Mouse (Mus musculus): ENCODE results near the gene Ren1. TPM values are rescaled to one million over a fixed set of nuclear protein-coding genes. Genes with fewer than 3 reads are reported as not detected.
A peak's percentile ranks its signal among the peaks of the same experiment; 100 is the strongest.

The Ren1 gene
- total and polyA plus RNA-seq, 2 experiments from 2014 or later, result 0.07 TPM; not detected in 1

- Histone ChIP-seq H3K4me2 (ENCODE audit: low read depth, low read length) (no peak overlapping the region), H3K4me3 (ENCODE audit: low read depth, low read length) (no peak overlapping the region), H3K27me3 (ENCODE audit: control insufficient read depth, insufficient read depth, low read length) (peaks cover 23% of the 10 kb centered on the region), H3K4me1 (ENCODE audit: control insufficient read depth, insufficient read depth) (peaks cover 23% of the 10 kb centered on the region), H3K36me3 (replicated peaks; ENCODE audit: control insufficient read depth, insufficient read depth, low read length) (no peaks in the 10 kb centered on the region), H3K27ac (ENCODE audit: low read depth) (peak overlapping the region; percentile 38; the same call in 1 of the 2 replicates), H3K9ac (replicated peaks; ENCODE audit: low read depth, low read length) (no peak overlapping the region), H3K9me3 (replicated peaks; ENCODE audit: control insufficient read depth, low read length) (no peaks in the 10 kb centered on the region)
- DNase-seq (ENCODE audit: low spot score) (no peak), ATAC-seq (ENCODE audit: insufficient read depth, low read depth) (no peak)
- WGBS, result 60% methylated on average over 10 of the region's 10 CpGs
- TF ChIP-seq EP300 (IDR thresholded peaks at IDR 0.05; ENCODE audit: low read depth), result no peak
Measured at GRCm38 (mm10) chr1:133368644-133369043, 18.3 kb downstream of the Ren1 start.

DNA sequence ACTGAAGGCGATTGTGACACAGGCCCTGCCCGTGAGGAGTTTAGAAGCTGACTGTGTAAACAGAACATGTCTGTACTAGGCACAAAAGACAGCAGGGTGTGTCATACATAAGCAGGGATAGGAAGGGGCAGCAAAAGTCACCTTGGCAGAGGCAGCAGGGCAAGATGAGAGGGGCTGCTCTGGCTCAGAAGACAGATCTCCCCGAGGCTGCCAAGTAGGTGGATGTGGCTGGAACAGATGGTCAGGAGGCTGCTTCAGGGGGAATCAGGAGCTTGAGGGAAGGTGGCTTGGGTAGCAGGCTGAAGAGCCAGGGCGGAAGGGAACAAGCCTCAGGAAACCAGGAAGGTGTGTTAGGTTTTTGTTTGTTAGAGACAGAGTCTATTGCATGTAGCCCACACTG lies 20.0 kb downstream of the Ren1 start:
- Histone ChIP-seq H3K4me1 (ENCODE audit: control insufficient read depth, insufficient read depth) (peaks cover 11% of the 10 kb centered on the region; the same call in 1 of the 2 replicates), H3K9me3 (replicated peaks; ENCODE audit: control insufficient read depth, low read length) (no peaks in the 10 kb centered on the region), H3K27ac (ENCODE audit: low read depth) (no peak overlapping the region), H3K9ac (replicated peaks; ENCODE audit: low read depth, low read length) (no peak overlapping the region), H3K27me3 (ENCODE audit: control insufficient read depth, insufficient read depth, low read length) (peaks cover 6% of the 10 kb centered on the region; the same call in 1 of the 2 replicates), H3K4me3 (ENCODE audit: low read depth, low read length) (no peak overlapping the region), H3K36me3 (replicated peaks; ENCODE audit: control insufficient read depth, insufficient read depth, low read length) (no peaks in the 10 kb centered on the region), H3K4me2 (ENCODE audit: low read depth, low read length) (no peak overlapping the region)
- WGBS, result 69% methylated on average over 4 of the region's 4 CpGs
- TF ChIP-seq EP300 (IDR thresholded peaks at IDR 0.05; ENCODE audit: low read depth), result no peak
- DNase-seq (ENCODE audit: low spot score), result no peak
- no peak for ATAC-seq (ENCODE audit: insufficient read depth, low read depth)

- no peaks in the 10 kb centered on the region for H3K36me3 ChIP-seq (replicated peaks; ENCODE audit: control insufficient read depth, insufficient read depth, low read length)
- no peak overlapping the region for H3K9ac ChIP-seq (replicated peaks; ENCODE audit: low read depth, low read length)
- no peak overlapping the region for H3K27ac ChIP-seq (ENCODE audit: low read depth)
- H3K4me1 ChIP-seq (ENCODE audit: control insufficient read depth, insufficient read depth), result peaks cover 11% of the 10 kb centered on the region; the same call in 1 of the 2 replicates
- no peak overlapping the region for H3K4me2 ChIP-seq (ENCODE audit: low read depth, low read length)
- ATAC-seq (ENCODE audit: insufficient read depth, low read depth) (no peak), DNase-seq (ENCODE audit: low spot score) (no peak)
- TF ChIP-seq EP300 (IDR thresholded peaks at IDR 0.05; ENCODE audit: low read depth) (no peak), CTCF (IDR thresholded peaks at IDR 0.05; ENCODE audit: low read depth) (no peak)
- 78% methylated on average over 6 of the region's 6 CpGs for WGBS
- H3K27me3 ChIP-seq (ENCODE audit: control insufficient read depth, insufficient read depth, low read length), result no peaks in the 10 kb centered on the region
- no peak overlapping the region for H3K4me3 ChIP-seq (ENCODE audit: low read depth, low read length)
- H3K9me3 ChIP-seq (replicated peaks; ENCODE audit: control insufficient read depth, low read length), result no peaks in the 10 kb centered on the region
Measured at GRCm38 (mm10) chr1:133371431-133371830, 21.1 kb downstream of the Ren1 start.

GRCm38 (mm10) chr1:133372113-133372512 lies 21.8 kb downstream of the Ren1 start:
- no peaks in the 10 kb centered on the region for H3K36me3 ChIP-seq (replicated peaks; ENCODE audit: control insufficient read depth, insufficient read depth, low read length)
- H3K9me3 ChIP-seq (replicated peaks; ENCODE audit: control insufficient read depth, low read length), result no peaks in the 10 kb centered on the region
- H3K4me2 ChIP-seq (ENCODE audit: low read depth, low read length), result no peak overlapping the region
- no peak for ATAC-seq (ENCODE audit: insufficient read depth, low read depth)
- no peak overlapping the region for H3K4me3 ChIP-seq (ENCODE audit: low read depth, low read length)
- WGBS, result 58% methylated on average over 8 of the region's 8 CpGs
- H3K27ac ChIP-seq (ENCODE audit: low read depth), result no peak overlapping the region
- TF ChIP-seq CTCF (IDR thresholded peaks at IDR 0.05; ENCODE audit: low read depth) (no peak), EP300 (IDR thresholded peaks at IDR 0.05; ENCODE audit: low read depth) (no peak)
- no peaks in the 10 kb centered on the region for H3K27me3 ChIP-seq (ENCODE audit: control insufficient read depth, insufficient read depth, low read length)
- peaks cover 11% of the 10 kb centered on the region; the same call in 1 of the 2 replicates for H3K4me1 ChIP-seq (ENCODE audit: control insufficient read depth, insufficient read depth)
- DNase-seq (ENCODE audit: low spot score), result no peak
- no peak overlapping the region for H3K9ac ChIP-seq (replicated peaks; ENCODE audit: low read depth, low read length)

DNA sequence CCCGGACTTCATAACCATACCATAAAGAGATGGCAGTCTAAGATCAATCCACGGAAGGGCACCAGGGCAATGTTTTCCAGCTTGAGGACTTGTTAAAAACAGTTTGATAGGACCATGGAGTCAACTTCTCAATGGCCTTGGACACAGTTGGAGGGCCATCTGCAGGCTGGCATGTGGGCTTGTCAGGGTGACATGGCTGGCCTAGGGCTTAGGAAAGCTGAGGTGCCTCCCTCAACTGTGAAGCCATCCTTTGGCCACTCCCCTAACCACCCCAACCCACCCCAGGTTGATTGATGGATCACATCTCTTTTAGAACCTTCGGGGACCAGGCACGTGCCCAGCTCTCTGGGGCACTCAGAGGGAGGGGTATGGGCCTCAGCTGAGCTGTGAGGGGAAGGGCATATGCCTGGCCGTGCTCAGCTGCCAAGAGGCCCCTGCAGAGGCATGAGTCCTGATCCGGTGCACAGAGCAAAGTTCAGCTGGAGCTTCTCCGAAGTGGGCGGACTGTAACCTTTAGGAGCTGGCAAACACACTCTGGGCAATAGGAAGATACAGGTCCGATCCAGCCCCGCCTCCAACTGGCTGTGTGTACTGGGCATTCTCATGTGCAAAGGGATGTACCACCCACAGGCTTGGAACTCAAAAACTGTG lies 25.5 kb downstream of the Ren1 start:
- H3K36me3 ChIP-seq (replicated peaks; ENCODE audit: control insufficient read depth, insufficient read depth, low read length), result no peaks in the 10 kb centered on the region
- H3K9me3 ChIP-seq (replicated peaks; ENCODE audit: control insufficient read depth, low read length), result no peaks in the 10 kb centered on the region
- no peak overlapping the region for H3K4me2 ChIP-seq (ENCODE audit: low read depth, low read length)
- no peaks in the 10 kb centered on the region for H3K27me3 ChIP-seq (ENCODE audit: control insufficient read depth, insufficient read depth, low read length)
- no peak overlapping the region for H3K27ac ChIP-seq (ENCODE audit: low read depth)
- 61% methylated on average over 10 of the region's 10 CpGs for WGBS
- DNase-seq (ENCODE audit: low spot score), result no peak
- H3K9ac ChIP-seq (replicated peaks; ENCODE audit: low read depth, low read length), result no peak overlapping the region
- H3K4me3 ChIP-seq (ENCODE audit: low read depth, low read length), result no peak overlapping the region
- no peak for ATAC-seq (ENCODE audit: insufficient read depth, low read depth)
- H3K4me1 ChIP-seq (ENCODE audit: control insufficient read depth, insufficient read depth), result no peaks in the 10 kb centered on the region
- no peak for TF ChIP-seq EP300 (IDR thresholded peaks at IDR 0.05; ENCODE audit: low read depth)
- no peak for TF ChIP-seq CTCF (IDR thresholded peaks at IDR 0.05; ENCODE audit: low read depth)

- 81% methylated on average over 5 of the region's 5 CpGs for WGBS
- Histone ChIP-seq H3K36me3 (replicated peaks; ENCODE audit: control insufficient read depth, insufficient read depth, low read length) (no peaks in the 10 kb centered on the region), H3K4me1 (ENCODE audit: control insufficient read depth, insufficient read depth) (no peaks in the 10 kb centered on the region), H3K9ac (replicated peaks; ENCODE audit: low read depth, low read length) (no peak overlapping the region), H3K4me3 (ENCODE audit: low read depth, low read length) (no peak overlapping the region), H3K27ac (ENCODE audit: low read depth) (no peak overlapping the region), H3K9me3 (replicated peaks; ENCODE audit: control insufficient read depth, low read length) (no peaks in the 10 kb centered on the region), H3K27me3 (ENCODE audit: control insufficient read depth, insufficient read depth, low read length) (no peaks in the 10 kb centered on the region), H3K4me2 (ENCODE audit: low read depth, low read length) (no peak overlapping the region)
- no peak for TF ChIP-seq EP300 (IDR thresholded peaks at IDR 0.05; ENCODE audit: low read depth)
- no peak for TF ChIP-seq CTCF (IDR thresholded peaks at IDR 0.05; ENCODE audit: low read depth)
- no peak for DNase-seq (ENCODE audit: low spot score)
- no peak for ATAC-seq (ENCODE audit: insufficient read depth, low read depth)
Measured at GRCm38 (mm10) chr1:133377547-133377946, 27.2 kb downstream of the Ren1 start.

All from heart, postnatal 0 days (tissue).